Mouse (Mus musculus) cortical plate, adult 2 months (tissue): ENCODE data around the gene Slit3.

Experiments
- CTCF ChIP-seq: fragments of 200-500 bp; IDR thresholded peaks from 2 replicates; pipeline ENCODE4 v1.5.1; 2011; ENCODE audit warnings: mild to moderate bottlenecking, control low read depth, low read length; ENCODE audit not compliant: insufficient read depth; ENCODE audit errors: extremely low read depth
- POLR2A ChIP-seq: fragments of 200-500 bp; IDR thresholded peaks from 2 replicates; pipeline ENCODE4 v1.6.1; 2011; ENCODE audit warnings: mild to moderate bottlenecking, low read length, control low read depth; ENCODE audit not compliant: insufficient read depth; ENCODE audit errors: extremely low read depth

DNA sequence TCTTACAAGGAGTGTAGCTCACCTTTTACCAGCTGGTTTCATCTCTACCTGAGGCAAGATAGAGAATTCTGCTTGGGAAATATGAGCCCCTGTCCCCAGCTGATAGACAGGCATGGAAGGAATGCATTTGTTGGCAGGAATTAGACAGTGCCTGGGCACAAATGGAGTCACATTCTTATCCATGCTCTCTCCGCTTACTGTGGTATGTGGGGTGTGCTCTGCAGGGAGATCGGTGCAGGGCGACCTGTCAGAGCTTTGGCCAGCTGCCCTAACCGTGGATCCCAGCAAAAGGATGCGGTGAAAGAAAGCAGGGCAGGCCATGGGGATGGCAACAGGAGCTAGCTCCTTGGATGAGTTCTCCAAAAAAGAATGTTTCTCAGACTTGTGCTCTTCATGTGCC lies 172.2 kb downstream of the Slit3 start:
- TF ChIP-seq POLR2A = no peak
- TF ChIP-seq CTCF = no peak
